Mouse (Mus musculus): ENCODE data around the gene Mypop. TPM values are rescaled to one million over a fixed set of nuclear protein-coding genes. Genes with fewer than 3 reads are reported as not detected.

Mypop gene
- polyA plus RNA-seq (2015; fragmentation: Nextera tagmentation; extraction: Ambion mirVana): 5.8 and 7.4 TPM in 2 replicates

- Histone ChIP-seq H3K27ac (replicated peaks) (peak within 1 kb of the TSS; percentile 94), H3K9ac (peak within 1 kb of the TSS; percentile 79), H3K36me3 (peaks cover 8% of the 10 kb centered on the region; the same call in 1 of the 2 replicates), H3K4me1 (replicated peaks) (peaks cover 46% of the 10 kb centered on the region), H3K4me2 (peak within 1 kb of the TSS; percentile 83), H3K9me3 (no peaks in the 10 kb centered on the region), H3K27me3 (peaks cover 21% of the 10 kb centered on the region), H3K4me3 (peak within 1 kb of the TSS; percentile 62)
- ATAC-seq (ENCODE audit: low read depth): peak; percentile 94
- under 1% methylated on average over 37 of the region's 37 CpGs for WGBS
These were observed at the start of gene Mypop for GRCm38 (mm10) chr7:18990601-18991295. Gene Mypop, plus strand, starts transcription at chr7:18991245.

GRCm38 (mm10) chr7:18942376-18942775 is 48.7 kb upstream of the Mypop start:
- Histone ChIP-seq H3K27ac (replicated peaks) (peak overlapping the region; percentile 88), H3K27me3 (no peaks in the 10 kb centered on the region), H3K9me3 (no peaks in the 10 kb centered on the region), H3K4me3 (no peak overlapping the region), H3K9ac (peak overlapping the region; percentile 49; the same call in 1 of the 2 replicates), H3K4me2 (peak overlapping the region; percentile 40), H3K36me3 (peaks cover 39% of the 10 kb centered on the region), H3K4me1 (replicated peaks) (peaks cover 61% of the 10 kb centered on the region)
- ATAC-seq (ENCODE audit: low read depth): peak; percentile 71
- WGBS: 11% methylated on average over 1 of the region's 1 CpGs

- Histone ChIP-seq H3K9me3 (no peaks in the 10 kb centered on the region), H3K4me3 (no peak overlapping the region), H3K27me3 (no peaks in the 10 kb centered on the region), H3K36me3 (peaks cover 43% of the 10 kb centered on the region), H3K4me1 (replicated peaks) (peaks cover 63% of the 10 kb centered on the region), H3K27ac (replicated peaks) (peak overlapping the region; percentile 88), H3K4me2 (no peak overlapping the region; the same call in 1 of the 2 replicates), H3K9ac (no peak overlapping the region)
- ATAC-seq (ENCODE audit: low read depth): peak; percentile 27; the same call in 1 of the 2 replicates
- 27% methylated on average over 9 of the region's 9 CpGs for WGBS
These were observed 48.2 kb upstream of the Mypop start for GRCm38 (mm10) chr7:18942815-18943214.

- peaks cover 62% of the 10 kb centered on the region for H3K36me3 ChIP-seq
- H3K4me2 ChIP-seq: no peak overlapping the region
- no peaks in the 10 kb centered on the region for H3K9me3 ChIP-seq
- H3K27ac ChIP-seq (replicated peaks): peak overlapping the region; percentile 93
- peaks cover 56% of the 10 kb centered on the region for H3K4me1 ChIP-seq (replicated peaks)
- H3K4me3 ChIP-seq: no peak overlapping the region
- ATAC-seq (ENCODE audit: low read depth): no peak
- 30% methylated on average over 6 of the region's 6 CpGs for whole genome bisulfite sequencing
- no peaks in the 10 kb centered on the region for H3K27me3 ChIP-seq
- H3K9ac ChIP-seq: peak overlapping the region; percentile 49
These were observed 42.9 kb upstream of the Mypop start for GRCm38 (mm10) chr7:18948151-18948550.

- Histone ChIP-seq H3K4me1 (replicated peaks) (peaks cover 49% of the 10 kb centered on the region), H3K4me3 (no peak overlapping the region), H3K4me2 (peak overlapping the region; percentile 26), H3K27ac (replicated peaks) (peak overlapping the region; percentile 93), H3K9me3 (no peaks in the 10 kb centered on the region), H3K9ac (peak overlapping the region; percentile 51), H3K27me3 (no peaks in the 10 kb centered on the region), H3K36me3 (peaks cover 68% of the 10 kb centered on the region)
- ATAC-seq (ENCODE audit: low read depth): peak; percentile 92
- WGBS: 13% methylated on average over 12 of the region's 12 CpGs
These were observed 41.1 kb upstream of the Mypop start for GRCm38 (mm10) chr7:18949781-18950522.

GRCm38 (mm10) chr7:18950523-18951315 is 40.3 kb upstream of the Mypop start:
- H3K27me3 ChIP-seq: no peaks in the 10 kb centered on the region
- peak overlapping the region; percentile 93 for H3K27ac ChIP-seq (replicated peaks)
- H3K9ac ChIP-seq: peak overlapping the region; percentile 51
- peak overlapping the region; percentile 26 for H3K4me2 ChIP-seq
- 17% methylated on average over 18 of the region's 18 CpGs for WGBS
- H3K4me1 ChIP-seq (replicated peaks): peaks cover 49% of the 10 kb centered on the region
- H3K9me3 ChIP-seq: no peaks in the 10 kb centered on the region
- no peak overlapping the region for H3K4me3 ChIP-seq
- ATAC-seq (ENCODE audit: low read depth): peak; percentile 17; the same call in 1 of the 2 replicates
- H3K36me3 ChIP-seq: peaks cover 67% of the 10 kb centered on the region

GRCm38 (mm10) chr7:18951397-18951796 is 39.6 kb upstream of the Mypop start:
- H3K36me3 ChIP-seq: peaks cover 71% of the 10 kb centered on the region
- WGBS: 19% methylated on average over 15 of the region's 15 CpGs
- 0 out of 2 replicates have a peak overlapping the region, but pooled peaks have one; percentile 27 for H3K9ac ChIP-seq
- no peaks in the 10 kb centered on the region for H3K27me3 ChIP-seq
- no peak for ATAC-seq (ENCODE audit: low read depth)
- H3K4me2 ChIP-seq: peak overlapping the region; percentile 26
- no peaks in the 10 kb centered on the region for H3K9me3 ChIP-seq
- H3K4me1 ChIP-seq (replicated peaks): peaks cover 55% of the 10 kb centered on the region
- H3K4me3 ChIP-seq: no peak overlapping the region
- peak overlapping the region; percentile 93 for H3K27ac ChIP-seq (replicated peaks)

GRCm38 (mm10) chr7:18957569-18958383 is 33.3 kb upstream of the Mypop start:
- H3K27me3 ChIP-seq: peaks cover 5% of the 10 kb centered on the region
- peaks cover 66% of the 10 kb centered on the region for H3K4me1 ChIP-seq (replicated peaks)
- peak overlapping the region; percentile 61 for H3K4me2 ChIP-seq
- peak overlapping the region; percentile 80 for H3K27ac ChIP-seq (replicated peaks)
- H3K4me3 ChIP-seq: peak overlapping the region; percentile 38
- H3K9ac ChIP-seq: peak overlapping the region; percentile 65
- no peaks in the 10 kb centered on the region for H3K9me3 ChIP-seq
- 1% methylated on average over 95 of the region's 107 CpGs for WGBS
- peaks cover 58% of the 10 kb centered on the region for H3K36me3 ChIP-seq
- ATAC-seq (ENCODE audit: low read depth): peak; percentile 29

GRCm38 (mm10) chr7:18958384-18958766 is 32.7 kb upstream of the Mypop start:
- H3K4me2 ChIP-seq: peak overlapping the region; percentile 61
- peaks cover 52% of the 10 kb centered on the region for H3K36me3 ChIP-seq
- no peak for ATAC-seq (ENCODE audit: low read depth)
- no peaks in the 10 kb centered on the region for H3K9me3 ChIP-seq
- H3K4me3 ChIP-seq: peak overlapping the region; percentile 38
- H3K9ac ChIP-seq: peak overlapping the region; percentile 65
- H3K27me3 ChIP-seq: peaks cover 6% of the 10 kb centered on the region
- WGBS: 5% methylated on average over 20 of the region's 21 CpGs
- peaks cover 72% of the 10 kb centered on the region for H3K4me1 ChIP-seq (replicated peaks)
- H3K27ac ChIP-seq (replicated peaks): peak overlapping the region; percentile 80

GRCm38 (mm10) chr7:18959446-18959845 is 31.6 kb upstream of the Mypop start:
- peaks cover 41% of the 10 kb centered on the region for H3K36me3 ChIP-seq
- H3K4me2 ChIP-seq: no peak overlapping the region
- no peak for ATAC-seq (ENCODE audit: low read depth)
- 0 out of 2 replicates have a peak overlapping the region, but pooled peaks have one; percentile 49 for H3K27ac ChIP-seq (replicated peaks)
- no peak overlapping the region for H3K9ac ChIP-seq
- WGBS: 60% methylated on average over 8 of the region's 8 CpGs
- H3K4me1 ChIP-seq (replicated peaks): peaks cover 82% of the 10 kb centered on the region
- no peak overlapping the region for H3K4me3 ChIP-seq
- H3K9me3 ChIP-seq: no peaks in the 10 kb centered on the region
- peaks cover 8% of the 10 kb centered on the region for H3K27me3 ChIP-seq
